Mouse (Mus musculus): Measurements from ENCODE around the gene Rmi1.

GRCm38 (mm10) chr13:58402744-58403110 lies 679 bp downstream of the Rmi1 start:
- TF ChIP-seq CTCF (IDR thresholded peaks at IDR 0.05; ENCODE audit: extremely low read depth, insufficient read depth, insufficient read length, insufficient replicate concordance) (no peak), POLR2A (IDR thresholded peaks at IDR 0.05; ENCODE audit: low read depth, low read length) (no peak; the same call in 1 of the 2 replicates)

Measured in spleen, adult 2 months (tissue).